Mouse (Mus musculus): Measurements from ENCODE around the gene Daam2. TPM values are rescaled to one million over a fixed set of nuclear protein-coding genes. Genes with fewer than 3 reads are reported as not detected.

Daam2 gene
- polyA plus RNA-seq, 1 experiment from 2014 or later, result 2.0 TPM

GRCm38 (mm10) chr17:49559786-49560289, 4.3 kb downstream of the Daam2 start:
- H3K4me3 ChIP-seq, result no peak overlapping the region
- no peak overlapping the region for H3K4me2 ChIP-seq
- 60% methylated on average over 5 of the region's 5 CpGs for WGBS
- H3K4me1 ChIP-seq, result peaks cover 12% of the 10 kb centered on the region
- no peaks in the 10 kb centered on the region for H3K36me3 ChIP-seq (replicated peaks)
- H3K9me3 ChIP-seq, result no peaks in the 10 kb centered on the region
- no peak overlapping the region for H3K9ac ChIP-seq
- ATAC-seq (replicated peaks), result no peak
- peaks cover 11% of the 10 kb centered on the region; the same call in 1 of the 2 replicates for H3K27me3 ChIP-seq (replicated peaks)
- no peak overlapping the region for H3K27ac ChIP-seq

- Histone ChIP-seq H3K4me2 (no peak overlapping the region), H3K9me3 (no peaks in the 10 kb centered on the region), H3K4me1 (no peaks in the 10 kb centered on the region), H3K27ac (no peak overlapping the region), H3K27me3 (replicated peaks) (no peaks in the 10 kb centered on the region), H3K36me3 (replicated peaks) (no peaks in the 10 kb centered on the region), H3K4me3 (no peak overlapping the region), H3K9ac (no peak overlapping the region)
- no peak for ATAC-seq (replicated peaks)
- WGBS, result 87% methylated on average over 3 of the region's 3 CpGs
These were observed 8.0 kb downstream of the Daam2 start for GRCm38 (mm10) chr17:49556169-49556568.

GRCm38 (mm10) chr17:49551991-49552390, 12.2 kb downstream of the Daam2 start:
- H3K27me3 ChIP-seq (replicated peaks), result no peaks in the 10 kb centered on the region
- 81% methylated on average over 7 of the region's 7 CpGs for WGBS
- no peaks in the 10 kb centered on the region for H3K36me3 ChIP-seq (replicated peaks)
- H3K27ac ChIP-seq, result no peak overlapping the region
- H3K4me1 ChIP-seq, result no peaks in the 10 kb centered on the region
- H3K9me3 ChIP-seq, result no peaks in the 10 kb centered on the region
- H3K4me3 ChIP-seq, result no peak overlapping the region
- H3K4me2 ChIP-seq, result no peak overlapping the region
- ATAC-seq (replicated peaks), result no peak
- no peak overlapping the region for H3K9ac ChIP-seq

DNA sequence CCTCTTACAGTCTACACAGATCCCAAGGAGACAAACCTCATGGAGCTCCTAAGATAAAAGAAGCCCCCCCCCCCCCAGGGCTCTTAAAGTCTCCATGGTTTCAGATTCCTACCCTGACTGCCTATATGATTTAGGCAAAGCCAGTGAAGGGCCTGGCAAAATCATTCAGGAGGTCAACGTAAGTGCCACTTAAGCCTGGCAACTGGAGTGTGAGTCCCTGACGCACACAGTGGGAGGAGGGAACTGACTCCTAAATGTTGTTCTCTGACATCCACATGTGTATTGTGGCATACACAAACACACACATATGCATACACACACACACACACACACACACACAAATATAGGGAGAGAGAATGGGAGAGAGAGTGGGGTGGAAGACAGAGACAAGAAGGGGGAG, 12.7 kb downstream of the Daam2 start:
- Histone ChIP-seq H3K27ac (no peak overlapping the region), H3K9ac (no peak overlapping the region), H3K27me3 (replicated peaks) (no peaks in the 10 kb centered on the region), H3K4me2 (no peak overlapping the region), H3K4me3 (no peak overlapping the region), H3K4me1 (no peaks in the 10 kb centered on the region), H3K9me3 (no peaks in the 10 kb centered on the region), H3K36me3 (replicated peaks) (no peaks in the 10 kb centered on the region)
- no peak for ATAC-seq (replicated peaks)
- 70% methylated on average over 2 of the region's 2 CpGs for WGBS

GRCm38 (mm10) chr17:49545997-49546396, 18.1 kb downstream of the Daam2 start:
- H3K27me3 ChIP-seq (replicated peaks), result no peaks in the 10 kb centered on the region
- H3K9me3 ChIP-seq, result no peaks in the 10 kb centered on the region
- H3K4me2 ChIP-seq, result no peak overlapping the region
- H3K9ac ChIP-seq, result no peak overlapping the region
- H3K4me1 ChIP-seq, result no peaks in the 10 kb centered on the region
- no peak overlapping the region for H3K4me3 ChIP-seq
- 74% methylated on average over 4 of the region's 4 CpGs for WGBS
- ATAC-seq (replicated peaks), result no peak
- H3K27ac ChIP-seq, result no peak overlapping the region
- H3K36me3 ChIP-seq (replicated peaks), result no peaks in the 10 kb centered on the region

GRCm38 (mm10) chr17:49545424-49545823, 18.7 kb downstream of the Daam2 start:
- Histone ChIP-seq H3K36me3 (replicated peaks) (no peaks in the 10 kb centered on the region), H3K4me1 (no peaks in the 10 kb centered on the region), H3K27ac (no peak overlapping the region), H3K9me3 (no peaks in the 10 kb centered on the region), H3K9ac (no peak overlapping the region), H3K27me3 (replicated peaks) (no peaks in the 10 kb centered on the region), H3K4me2 (no peak overlapping the region), H3K4me3 (no peak overlapping the region)
- no peak for ATAC-seq (replicated peaks)
- 48% methylated on average over 4 of the region's 4 CpGs for WGBS

DNA sequence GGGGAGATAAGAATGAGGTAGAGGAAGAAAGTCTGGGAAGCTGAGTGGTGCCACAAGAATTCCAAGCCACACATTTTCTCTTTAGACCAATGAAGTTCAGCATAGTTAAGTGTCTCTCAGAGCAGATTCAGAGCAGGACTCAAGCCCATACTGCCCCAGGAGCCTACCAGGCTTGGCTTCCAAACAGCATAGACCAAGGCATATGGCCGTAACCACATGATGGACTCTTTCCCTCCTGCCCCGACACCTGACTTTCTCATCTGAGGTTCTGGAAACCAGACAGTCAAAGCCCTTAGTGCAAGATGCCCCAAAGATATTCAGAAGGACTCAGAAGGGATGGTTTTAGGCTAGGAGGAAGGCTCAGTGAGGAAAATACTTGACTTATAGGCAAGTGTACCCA, 19.6 kb downstream of the Daam2 start:
- H3K9ac ChIP-seq, result no peak overlapping the region
- H3K4me1 ChIP-seq, result no peaks in the 10 kb centered on the region
- no peak overlapping the region for H3K4me3 ChIP-seq
- H3K36me3 ChIP-seq (replicated peaks), result no peaks in the 10 kb centered on the region
- H3K4me2 ChIP-seq, result no peak overlapping the region
- ATAC-seq (replicated peaks), result no peak
- H3K27ac ChIP-seq, result no peak overlapping the region
- H3K27me3 ChIP-seq (replicated peaks), result no peaks in the 10 kb centered on the region
- WGBS, result 99% methylated on average over 2 of the region's 2 CpGs
- H3K9me3 ChIP-seq, result no peaks in the 10 kb centered on the region

- Histone ChIP-seq H3K9me3 (no peaks in the 10 kb centered on the region), H3K9ac (no peak overlapping the region), H3K27me3 (replicated peaks) (no peaks in the 10 kb centered on the region), H3K27ac (no peak overlapping the region), H3K4me3 (no peak overlapping the region), H3K36me3 (replicated peaks) (no peaks in the 10 kb centered on the region), H3K4me2 (no peak overlapping the region), H3K4me1 (peaks cover 3% of the 10 kb centered on the region; the same call in 1 of the 2 replicates)
- ATAC-seq (replicated peaks), result no peak
- WGBS, result 78% methylated on average over 14 of the region's 14 CpGs
These were observed 23.4 kb downstream of the Daam2 start for GRCm38 (mm10) chr17:49540706-49541105.

- peak; percentile 77 for ATAC-seq (replicated peaks)
- no peak overlapping the region for H3K27ac ChIP-seq
- WGBS, result 7% methylated on average over 8 of the region's 8 CpGs
These were observed 24.9 kb downstream of the Daam2 start for GRCm38 (mm10) chr17:49539204-49539603.

DNA sequence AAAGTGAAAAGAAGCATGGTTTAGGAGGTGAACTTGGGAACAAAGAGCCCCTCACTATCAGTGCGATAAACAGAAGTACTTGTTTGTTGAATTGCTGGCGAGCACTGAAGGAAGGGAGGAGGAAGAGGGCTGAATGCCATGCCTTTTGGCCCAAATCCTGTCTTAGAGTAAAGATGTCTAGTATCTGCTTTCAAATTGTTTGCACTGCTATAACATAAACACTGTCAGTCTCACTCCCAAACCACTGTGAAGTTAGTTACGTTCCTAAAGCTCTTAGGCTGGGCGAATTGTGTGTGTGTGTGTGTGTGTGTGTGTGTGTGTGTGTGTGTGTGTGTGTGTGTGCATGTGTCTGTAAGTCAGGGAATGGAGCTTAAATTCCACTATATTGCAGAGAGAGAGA, 28.6 kb downstream of the Daam2 start:
- H3K27me3 ChIP-seq (replicated peaks), result no peaks in the 10 kb centered on the region
- no peak overlapping the region for H3K4me2 ChIP-seq
- ATAC-seq (replicated peaks), result no peak
- H3K9ac ChIP-seq, result no peak overlapping the region
- H3K27ac ChIP-seq, result no peak overlapping the region
- H3K4me3 ChIP-seq, result no peak overlapping the region
- no peaks in the 10 kb centered on the region for H3K36me3 ChIP-seq (replicated peaks)
- peaks cover 3% of the 10 kb centered on the region; the same call in 1 of the 2 replicates for H3K4me1 ChIP-seq
- H3K9me3 ChIP-seq, result no peaks in the 10 kb centered on the region
- WGBS, result 72% methylated on average over 4 of the region's 4 CpGs

More at GRCm38 (mm10) chr17:49539204-49539603, 24.9 kb downstream of the Daam2 start:
- no peak overlapping the region for H3K4me3 ChIP-seq
- peaks cover 3% of the 10 kb centered on the region; the same call in 1 of the 2 replicates for H3K4me1 ChIP-seq
- no peaks in the 10 kb centered on the region for H3K9me3 ChIP-seq
- H3K27me3 ChIP-seq (replicated peaks), result no peaks in the 10 kb centered on the region
- H3K4me2 ChIP-seq, result no peak overlapping the region
- no peaks in the 10 kb centered on the region for H3K36me3 ChIP-seq (replicated peaks)
- H3K9ac ChIP-seq, result no peak overlapping the region

GRCm38 (mm10) chr17:49534267-49534719, 29.9 kb downstream of the Daam2 start:
- no peaks in the 10 kb centered on the region for H3K9me3 ChIP-seq
- no peak overlapping the region for H3K4me3 ChIP-seq
- no peaks in the 10 kb centered on the region for H3K36me3 ChIP-seq (replicated peaks)
- H3K27ac ChIP-seq, result no peak overlapping the region
- H3K27me3 ChIP-seq (replicated peaks), result no peaks in the 10 kb centered on the region
- peaks cover 2% of the 10 kb centered on the region; the same call in 1 of the 2 replicates for H3K4me1 ChIP-seq
- no peak for ATAC-seq (replicated peaks)
- WGBS, result 55% methylated on average over 9 of the region's 9 CpGs
- H3K4me2 ChIP-seq, result no peak overlapping the region
- H3K9ac ChIP-seq, result no peak overlapping the region

GRCm38 (mm10) chr17:49531661-49532060, 32.5 kb downstream of the Daam2 start:
- H3K4me1 ChIP-seq, result no peaks in the 10 kb centered on the region
- H3K27me3 ChIP-seq (replicated peaks), result no peaks in the 10 kb centered on the region
- no peaks in the 10 kb centered on the region for H3K9me3 ChIP-seq
- WGBS, result 97% methylated on average over 5 of the region's 5 CpGs
- H3K36me3 ChIP-seq (replicated peaks), result no peaks in the 10 kb centered on the region
- no peak overlapping the region for H3K27ac ChIP-seq
- no peak overlapping the region for H3K4me2 ChIP-seq
- no peak for ATAC-seq (replicated peaks)
- no peak overlapping the region for H3K9ac ChIP-seq
- H3K4me3 ChIP-seq, result no peak overlapping the region

DNA sequence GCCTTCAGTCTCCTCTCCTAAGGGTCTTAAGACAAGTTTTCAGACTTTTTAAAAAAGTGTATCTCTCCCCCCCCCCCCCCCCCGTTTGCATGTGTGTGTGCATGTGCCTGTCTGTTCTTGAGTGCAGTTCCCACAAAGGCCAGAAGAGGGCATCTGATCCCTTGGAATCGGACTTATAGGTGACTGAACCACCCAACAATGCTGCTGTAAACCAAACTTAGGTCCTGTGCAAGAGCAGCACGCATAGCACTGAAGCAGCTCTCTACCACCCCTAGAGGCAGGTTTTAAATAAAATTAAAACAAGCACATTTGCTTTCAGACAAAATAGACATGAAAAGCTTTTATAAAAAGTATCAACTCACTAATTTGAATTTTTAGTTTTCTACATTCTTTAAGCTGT, 33.9 kb downstream of the Daam2 start:
- no peak for ATAC-seq (replicated peaks)
- Histone ChIP-seq H3K27ac (no peak overlapping the region), H3K36me3 (replicated peaks) (no peaks in the 10 kb centered on the region), H3K27me3 (replicated peaks) (no peaks in the 10 kb centered on the region), H3K9me3 (no peaks in the 10 kb centered on the region), H3K4me2 (no peak overlapping the region), H3K4me1 (no peaks in the 10 kb centered on the region), H3K4me3 (no peak overlapping the region), H3K9ac (no peak overlapping the region)
- WGBS, result 18% methylated on average over 3 of the region's 3 CpGs

All from midbrain, embryonic 15.5 days (tissue).